ENCODE assay signal across 13 mouse cellular contexts in the genomic region with DNA sequence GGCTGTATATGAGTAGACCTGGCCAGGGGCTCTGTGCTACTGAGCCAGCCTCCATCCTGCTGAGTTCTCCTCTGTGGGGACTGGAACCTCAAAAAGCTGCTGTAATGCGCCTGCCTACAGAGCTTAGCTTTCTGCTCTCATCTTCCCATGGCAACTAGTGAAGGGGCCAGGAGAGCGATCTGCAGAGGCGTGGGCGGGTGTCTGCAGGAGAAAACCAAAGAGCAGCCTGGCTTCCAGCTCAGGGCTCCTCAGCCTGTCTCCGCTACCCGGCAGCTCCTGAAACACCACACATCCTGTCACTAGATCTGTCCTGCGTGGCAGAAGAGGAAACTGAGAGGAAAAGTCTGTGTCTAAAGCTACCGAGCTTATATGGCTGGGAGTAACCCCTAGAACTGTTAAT.
A peak's percentile ranks its signal among the peaks of the same experiment; 100 is the strongest.
DNase-seq lines count a peak whose midpoint lies in the region; ATAC-seq lines count a peak whose summit lies in the region.
"Had no signal": no experiment of that assay in that cellular context is flagged by ENCODE, and none has a peak within 500 bp of the region (broad histone marks: within the 10 kb centered on the region; RNA-seq: fewer than 3 reads in every experiment).

No protein-coding gene starts in this region.

- H3K36me3 ChIP-seq in forebrain, embryonic 15.5 days: no peaks in the 10 kb centered on the region
- H3K36me3 ChIP-seq: heart, embryonic 13.5 days; hindbrain, embryonic 15.5 days had no signal

- no peak overlapping the region for H3K27ac ChIP-seq in forebrain, embryonic 15.5 days (replicated peaks)
- H3K27ac ChIP-seq: heart, embryonic 13.5 days; liver, embryonic 14.5 days had no signal

- 71% methylated on average over 8 of the region's 8 CpGs for WGBS in forebrain, embryonic 15.5 days

- no peak overlapping the region for H3K4me2 ChIP-seq in forebrain, embryonic 15.5 days (replicated peaks)
- H3K4me2 ChIP-seq: heart, embryonic 13.5 days; hindbrain, embryonic 15.5 days had no signal

- peak; percentile 5 to 12 for DNase-seq in kidney, postnatal 4 days
- DNase-seq in kidney, adult 11 months: no peak
- peak; percentile 54 to 55 for DNase-seq in layer of hippocampus, postnatal 25 days (ENCODE audit: extremely low spot score in 1 of 2, low spot score in 1 of 2)
- DNase-seq in right cerebral cortex, postnatal 14 days: peak; percentile 82
- no peak for DNase-seq in ovary, postnatal 10 days (ENCODE audit: low spot score)
- DNase-seq in thymus, postnatal 25 days: no peak
- DNase-seq: adrenal gland, postnatal 10 days; kidney, postnatal 14 days had no signal

- no peak overlapping the region for H3K9ac ChIP-seq in forebrain, embryonic 15.5 days (replicated peaks)
- H3K9ac ChIP-seq: heart, embryonic 13.5 days; hindbrain, embryonic 15.5 days; liver, embryonic 14.5 days had no signal

- H3K4me1 ChIP-seq in forebrain, embryonic 15.5 days: peaks cover 29% of the 10 kb centered on the region

- H3K27me3 ChIP-seq in forebrain, embryonic 15.5 days: no peaks in the 10 kb centered on the region
- H3K27me3 ChIP-seq: hindbrain, embryonic 15.5 days had no signal

- H3K4me3 ChIP-seq in forebrain, embryonic 15.5 days: no peak overlapping the region
- H3K4me3 ChIP-seq: heart, embryonic 13.5 days; hindbrain, embryonic 15.5 days had no signal

- ATAC-seq in frontal cortex, adult (ENCODE audit: low TSS enrichment): peak; percentile 67
- no peak for ATAC-seq in forebrain, embryonic 15.5 days (replicated peaks)

- no peaks in the 10 kb centered on the region for H3K9me3 ChIP-seq in forebrain, embryonic 15.5 days
- H3K9me3 ChIP-seq: heart, embryonic 13.5 days; hindbrain, embryonic 15.5 days had no signal

Comparison
In these comparisons a context has a peak if more than half of its experiments do, and no peak if none do; other contexts are left out.
1. DNase-seq: peak in kidney, postnatal 4 days (2 of 2), layer of hippocampus, postnatal 25 days (2 of 2) and right cerebral cortex, postnatal 14 days (single experiment); none in kidney, adult 11 months (single experiment), ovary, postnatal 10 days (single experiment) and thymus, postnatal 25 days (single experiment).